Mouse (Mus musculus) CH12.LX (cell line): ENCODE results near the gene Fam166a. TPM values are rescaled to one million over a fixed set of nuclear protein-coding genes. Genes with fewer than 3 reads are reported as not detected.

Experiments
- DNase-seq: peaks from one replicate; pipeline ENCODE4 v3.0.0-alpha.2; 2013; ENCODE audit errors: extremely low read depth
- H3K27ac ChIP-seq: 2 replicates; pipeline ENCODE4 v1.5.1; 2012; ENCODE audit warnings: low read depth, mild to moderate bottlenecking, control low read depth, moderate library complexity; ENCODE audit not compliant: insufficient read depth
- H3K27me3 ChIP-seq: replicated peaks from 2 replicates; pipeline ENCODE3; 2012; ENCODE audit warnings: inconsistent platforms
- H3K36me3 ChIP-seq, 2 experiments: replicated peaks in 1 of 2; 2 replicates each; pipeline versions ENCODE3 to v1.6.1; 2012; ENCODE audit warnings: inconsistent platforms in 1 of 2, low read length in 1 of 2, mild to moderate bottlenecking in 1 of 2, mixed read lengths in 1 of 2, moderate library complexity in 1 of 2; ENCODE audit not compliant: control insufficient read depth in 1 of 2, insufficient read depth in 1 of 2
- H3K4me1 ChIP-seq, 2 experiments: 2 replicates each; pipeline ENCODE4 v1.6.1; 2012; ENCODE audit warnings: inconsistent platforms in 1 of 2, moderate library complexity in 1 of 2; ENCODE audit not compliant: insufficient read depth in 2 of 2, control insufficient read depth in 1 of 2
- H3K4me2 ChIP-seq: 2 replicates; pipeline ENCODE4 v1.6.1; 2012; ENCODE audit warnings: low read depth, mild to moderate bottlenecking, control low read depth; ENCODE audit not compliant: poor library complexity, insufficient read depth, severe bottlenecking
- H3K4me3 ChIP-seq, 3 experiments: fragments of 150-350 bp in 1 of 3; sonication (generic) in 1 of 3; replicated peaks in 1 of 3; 2 replicates each; pipeline versions ENCODE3 to v1.5.1; 2011 to 2012; ENCODE audit warnings: low read depth in 2 of 3, low read length in 2 of 3, mild to moderate bottlenecking in 2 of 3, moderate library complexity in 2 of 3, control low read depth in 1 of 3, improper control_type of control experiment in 1 of 3, inconsistent platforms in 1 of 3, mixed read lengths in 1 of 3; ENCODE audit not compliant: poor library complexity in 1 of 3
- H3K79me2 ChIP-seq: replicated peaks from 2 replicates; pipeline ENCODE4 v1.6.1; 2012; ENCODE audit warnings: mild to moderate bottlenecking, moderate library complexity; ENCODE audit not compliant: control insufficient read depth, poor library complexity, insufficient read depth, severe bottlenecking; ENCODE audit errors: extremely low read depth
- H3K9ac ChIP-seq: 2 replicates; pipeline ENCODE4 v1.6.1; 2012; ENCODE audit warnings: low read depth, mild to moderate bottlenecking, control low read depth, moderate library complexity; ENCODE audit not compliant: insufficient read depth
- H3K9me3 ChIP-seq: replicated peaks from 2 replicates; pipeline ENCODE3; 2012; ENCODE audit warnings: low read length, inconsistent platforms, mixed read lengths
- BHLHE40 ChIP-seq: IDR thresholded peaks from 2 replicates; pipeline ENCODE4 v1.6.1; 2011; ENCODE audit warnings: mild to moderate bottlenecking, low read depth, low read length, improper control_type of control experiment
- CHD1 ChIP-seq: IDR thresholded peaks from 2 replicates; pipeline ENCODE4 v1.6.1; 2012; ENCODE audit warnings: low read depth, low read length, improper control_type of control experiment, inconsistent platforms
- CHD2 ChIP-seq: IDR thresholded peaks from 2 replicates; pipeline ENCODE4 v1.6.1; 2011; ENCODE audit warnings: low read length, improper control_type of control experiment
- CTCF ChIP-seq, 2 experiments: IDR thresholded peaks in 1 of 2; conservative IDR thresholded peaks in 1 of 2; 2 replicates each; pipeline ENCODE4 v1.5.1; 2011 to 2012; ENCODE audit warnings: low read depth in 2 of 2, low read length in 2 of 2, improper control_type of control experiment in 1 of 2, inconsistent platforms in 1 of 2, mild to moderate bottlenecking in 1 of 2, moderate library complexity in 1 of 2
- ELF1 ChIP-seq: IDR thresholded peaks from 2 replicates; pipeline ENCODE4 v1.6.1; 2014; ENCODE audit warnings: low read depth, mild to moderate bottlenecking, inconsistent platforms, low read length, improper control_type of control experiment
- EP300 ChIP-seq: IDR thresholded peaks from 2 replicates; pipeline ENCODE4 v1.6.1; 2011; ENCODE audit warnings: low read length, improper control_type of control experiment
- GABPA ChIP-seq: IDR thresholded peaks from 2 replicates; pipeline ENCODE4 v1.6.1; 2012; ENCODE audit warnings: low read depth, low read length, improper control_type of control experiment, inconsistent platforms; ENCODE audit not compliant: insufficient replicate concordance
- HCFC1 ChIP-seq: IDR thresholded peaks from 2 replicates; pipeline ENCODE4 v1.6.1; 2012; ENCODE audit warnings: low read depth, mild to moderate bottlenecking, inconsistent platforms, low read length, improper control_type of control experiment
- JUND ChIP-seq: conservative IDR thresholded peaks from 2 replicates; pipeline ENCODE4 v1.6.1; 2011; ENCODE audit warnings: low read depth, low read length, improper control_type of control experiment
- MAFK ChIP-seq: IDR thresholded peaks from 2 replicates; pipeline ENCODE4 v1.6.1; 2011; ENCODE audit warnings: low read length, improper control_type of control experiment; ENCODE audit not compliant: insufficient replicate concordance
- MAZ ChIP-seq: IDR thresholded peaks from 2 replicates; pipeline ENCODE4 v1.6.1; 2012; ENCODE audit warnings: low read depth, mild to moderate bottlenecking, inconsistent platforms, low read length, improper control_type of control experiment, moderate library complexity
- MXI1 ChIP-seq: IDR thresholded peaks from 2 replicates; pipeline ENCODE4 v1.6.1; 2011; ENCODE audit warnings: mild to moderate bottlenecking, low read depth, low read length, improper control_type of control experiment
- MYC ChIP-seq: IDR thresholded peaks from 2 replicates; pipeline ENCODE4 v1.6.1; 2011; ENCODE audit warnings: low read depth, mild to moderate bottlenecking, improper control_type of control experiment, low read length
- NELFE ChIP-seq: IDR thresholded peaks from 2 replicates; pipeline ENCODE4 v1.6.1; 2011; ENCODE audit warnings: low read depth, low read length, improper control_type of control experiment
- POLR2A ChIP-seq: IDR thresholded peaks from 2 replicates; pipeline ENCODE4 v1.6.1; 2011; ENCODE audit warnings: low read depth, mild to moderate bottlenecking, improper control_type of control experiment, low read length
- POLR2AphosphoS2 ChIP-seq: IDR thresholded peaks from 2 replicates; pipeline ENCODE4 v1.6.1; 2011; ENCODE audit warnings: low read depth, low read length, improper control_type of control experiment
- RAD21 ChIP-seq: IDR thresholded peaks from 2 replicates; pipeline ENCODE4 v1.6.1; 2011; ENCODE audit warnings: low read depth, mild to moderate bottlenecking, low read length, improper control_type of control experiment, moderate library complexity
- RCOR1 ChIP-seq: conservative IDR thresholded peaks from 2 replicates; pipeline ENCODE4 v1.6.1; 2012; ENCODE audit warnings: low read depth, mild to moderate bottlenecking, inconsistent platforms, low read length, improper control_type of control experiment
- SIN3A ChIP-seq: IDR thresholded peaks from 2 replicates; pipeline ENCODE4 v1.6.1; 2012; ENCODE audit warnings: low read length, improper control_type of control experiment, inconsistent platforms
- SMC3 ChIP-seq: IDR thresholded peaks from 2 replicates; pipeline ENCODE4 v1.6.1; 2011; ENCODE audit warnings: low read depth, low read length, improper control_type of control experiment
- TBP ChIP-seq: conservative IDR thresholded peaks from 2 replicates; pipeline ENCODE4 v1.6.1; 2011; ENCODE audit warnings: low read depth, low read length, improper control_type of control experiment
- UBTF ChIP-seq: IDR thresholded peaks from 2 replicates; pipeline ENCODE4 v1.6.1; 2012; ENCODE audit warnings: low read depth, mild to moderate bottlenecking, inconsistent platforms, low read length, improper control_type of control experiment, moderate library complexity
- USF2 ChIP-seq: conservative IDR thresholded peaks from 2 replicates; pipeline ENCODE4 v1.6.1; 2011; ENCODE audit warnings: low read depth, low read length, improper control_type of control experiment
- ZC3H11A ChIP-seq: IDR thresholded peaks from 2 replicates; pipeline ENCODE4 v1.6.1; 2012; ENCODE audit warnings: low read depth, mild to moderate bottlenecking, inconsistent platforms, low read length, improper control_type of control experiment
- dilution Hi-C: fragments of 300-500 bp; cut with MboI; formaldehyde crosslinking; loops from 2 replicates; pipeline ENCODE4 v1.14.3; 2020; ENCODE audit warnings: low sequenced_read_pairs; ENCODE audit not compliant: extremely low pct_unique_long_range_greater_than_20kb, extremely low pct_ligation_motif_present
- in situ Hi-C: fragments of 300-500 bp; cut with MboI; formaldehyde crosslinking; loops from 3 replicates; pipeline ENCODE4 v1.14.3; 2019; ENCODE audit warnings: low sequenced_read_pairs, low pct_ligation_motif_present, low pct_unique_long_range_greater_than_20kb, mixed read lengths
- polyA plus RNA-seq: library from polyadenylated mRNA; unstranded; fragments of >175 nt; gene quantifications from 2 replicates; pipeline ENCODE4 v1.2.1, GENCODE M21; 2012; ENCODE audit warnings: low read depth; ENCODE audit not compliant: insufficient read length
- total RNA-seq, 2 experiments: library from RNA; depleted of rRNA; stranded (reverse); fragments of 300-350 nt in 1 of 2; fragments of >200 nt in 1 of 2; gene quantifications; 2 replicates each; pipeline ENCODE4 v1.2.3; 2012 to 2014

The Fam166a gene
- total and polyA plus RNA-seq, 3 experiments = 0.38 to 23.4 TPM; not detected in 1

- TF ChIP-seq HCFC1 = no peak; the same call in 1 of the 2 replicates
- TF ChIP-seq CHD2 = 0 out of 2 replicates have a peak, but pooled peaks have one; percentile 31
- peak; percentile 90 for TF ChIP-seq SMC3
- peak; percentile 73 to 98 for TF ChIP-seq CTCF (conservative IDR thresholded peaks at IDR 0.05 in 1 of 2, IDR thresholded peaks at IDR 0.05 in 1 of 2; ENCODE audit: low read depth in 2 of 2, low read length in 2 of 2)
- TF ChIP-seq MAFK = no peak
- no peak for TF ChIP-seq JUND
- no peak for TF ChIP-seq UBTF
- TF ChIP-seq TBP = no peak
- TF ChIP-seq POLR2A = peak; percentile 56; the same call in 1 of the 2 replicates
- TF ChIP-seq USF2 = no peak; the same call in 1 of the 2 replicates
These were observed 25.2 kb upstream of the Fam166a start (continued) for GRCm38 (mm10) chr2:25193330-25193770.

- DNase-seq = no peak
These were observed 24.5 kb upstream of the Fam166a start for GRCm38 (mm10) chr2:25194006-25194405.

GRCm38 (mm10) chr2:25194486-25195171 lies 23.9 kb upstream of the Fam166a start:
- H3K36me3 ChIP-seq = peaks cover 6 to 40% of the 10 kb centered on the region in 2 experiments
- peak overlapping the region; percentile 98 for H3K27ac ChIP-seq
- H3K27me3 ChIP-seq = no peaks in the 10 kb centered on the region
- H3K4me3 ChIP-seq = peak overlapping the region; percentile 61 to 98 (median 83)
- peaks cover 14 to 36% of the 10 kb centered on the region in 2 experiments for H3K4me1 ChIP-seq
- dilution Hi-C loops = no loop called here
- peak overlapping the region; percentile 99 for H3K4me2 ChIP-seq
- DNase-seq = peak; percentile 48
- H3K9me3 ChIP-seq = no peaks in the 10 kb centered on the region
- in situ Hi-C loops = no loop called here
- TF ChIP-seq POLR2AphosphoS2 (no peak), SIN3A (peak; percentile 52), RAD21 (no peak), CHD1 (0 out of 2 replicates have a peak, but pooled peaks have one; percentile 40), NELFE (peak; percentile 46; the same call in 1 of the 2 replicates), BHLHE40 (peak; percentile 75), EP300 (peak; percentile 12; the same call in 1 of the 2 replicates), ZC3H11A (no peak), TBP (no peak), GABPA (no peak), ELF1 (0 out of 2 replicates have a peak, but pooled peaks have one; percentile 38), POLR2A (peak; percentile 33; the same call in 1 of the 2 replicates), RCOR1 (peak; percentile 65; the same call in 1 of the 2 replicates), MAZ (peak; percentile 22; the same call in 1 of the 2 replicates), CHD2 (0 out of 2 replicates have a peak, but pooled peaks have one; percentile 24), MXI1 (0 out of 2 replicates have a peak, but pooled peaks have one; percentile 9)
- TF ChIP-seq, all 38 proteins: peak for 11
- Histone ChIP-seq H3K9ac (peak overlapping the region; percentile 84; the same call in 1 of the 2 replicates), H3K79me2 (peaks cover 16% of the 10 kb centered on the region)

More at GRCm38 (mm10) chr2:25194006-25194405, 24.5 kb upstream of the Fam166a start:
- H3K27me3 ChIP-seq = no peaks in the 10 kb centered on the region
- peaks cover 14 to 36% of the 10 kb centered on the region in 2 experiments for H3K4me1 ChIP-seq
- peak overlapping the region; percentile 98 for H3K27ac ChIP-seq
- in situ Hi-C loops (no loop called here), dilution Hi-C loops (no loop called here)
- no peaks in the 10 kb centered on the region for H3K9me3 ChIP-seq
- TF ChIP-seq MAZ = no peak
- TF ChIP-seq MYC = 0 out of 2 replicates have a peak, but pooled peaks have one; percentile 15
- H3K79me2 ChIP-seq = peaks cover 16% of the 10 kb centered on the region
- H3K4me3 ChIP-seq = peak overlapping the region; percentile 24 to 83 (median 61)
- H3K36me3 ChIP-seq = peaks cover 2 to 34% of the 10 kb centered on the region in 2 experiments
- H3K4me2 ChIP-seq = peak overlapping the region; percentile 99
- peak overlapping the region; percentile 84; the same call in 1 of the 2 replicates for H3K9ac ChIP-seq
